Mouse (Mus musculus) liver, embryonic 16.5 days (tissue): ENCODE measurements around the gene Dcun1d4. TPM values are rescaled to one million over a fixed set of nuclear protein-coding genes. Genes with fewer than 3 reads are reported as not detected.

ENCODE experiments used
- ATAC-seq: fragments of 200-750 bp; cut with Nextera tagmentation; 2 replicates; pipeline ENCODE4 v1.8.0; 2017; ENCODE audit warnings: low read depth, mild to moderate bottlenecking, moderate number of reproducible peaks, moderate library complexity
- H3K27ac ChIP-seq: fragments of 300-500 bp; sonication (generic); 2 replicates; pipeline ENCODE4 v1.5.1; 2014; ENCODE audit warnings: mild to moderate bottlenecking, low read length
- H3K27me3 ChIP-seq: fragments of 300-500 bp; sonication (generic); 2 replicates; pipeline ENCODE4 v1.6.1; 2014; ENCODE audit warnings: low read depth, low read length, mixed read lengths; ENCODE audit not compliant: control insufficient read depth, insufficient read depth
- H3K36me3 ChIP-seq: fragments of 300-500 bp; sonication (generic); 2 replicates; pipeline ENCODE4 v1.6.1; 2014; ENCODE audit warnings: mild to moderate bottlenecking; ENCODE audit not compliant: control insufficient read depth, insufficient read depth
- H3K4me1 ChIP-seq: fragments of 300-500 bp; sonication (generic); 2 replicates; pipeline ENCODE4 v1.6.1; 2014; ENCODE audit warnings: low read depth, low read length, mixed read lengths; ENCODE audit not compliant: control insufficient read depth
- H3K4me2 ChIP-seq: fragments of 300-500 bp; sonication (generic); 2 replicates; pipeline ENCODE4 v1.6.1; 2014; ENCODE audit warnings: low read depth, low read length, mixed read lengths
- H3K4me3 ChIP-seq: fragments of 300-500 bp; sonication (generic); 2 replicates; pipeline ENCODE4 v1.5.1; 2014; ENCODE audit warnings: low read depth, mild to moderate bottlenecking, low read length
- H3K9ac ChIP-seq: fragments of 300-500 bp; sonication (generic); 2 replicates; pipeline ENCODE4 v1.6.1; 2014; ENCODE audit warnings: low read depth, low read length
- H3K9me3 ChIP-seq: fragments of 300-500 bp; sonication (generic); replicated peaks from 2 replicates; pipeline ENCODE4 v1.6.1; 2016; ENCODE audit warnings: low read length; ENCODE audit not compliant: control insufficient read depth
- WGBS: fragments of 180-500 bp; shearing (Covaris S2); extraction: QIAGEN DNeasy Blood & Tissue Kit; methylation state at CpG from one replicate; pipeline ENCODE4 v1.1.7; 2014; ENCODE audit not compliant: insufficient replicate concordance; 5-methylcytosine and 5-hydroxymethylcytosine counted together
- polyA plus RNA-seq: library from polyadenylated mRNA; unstranded; fragments of >200 nt; fragmentation: Nextera tagmentation; extraction: Ambion mirVana; gene quantifications from 2 replicates; pipeline ENCODE4 v1.2.1, GENCODE M21; 2015

Dcun1d4 gene
- polyA plus RNA-seq, 1 experiment from 2014 or later, result 2.5 TPM

DNA sequence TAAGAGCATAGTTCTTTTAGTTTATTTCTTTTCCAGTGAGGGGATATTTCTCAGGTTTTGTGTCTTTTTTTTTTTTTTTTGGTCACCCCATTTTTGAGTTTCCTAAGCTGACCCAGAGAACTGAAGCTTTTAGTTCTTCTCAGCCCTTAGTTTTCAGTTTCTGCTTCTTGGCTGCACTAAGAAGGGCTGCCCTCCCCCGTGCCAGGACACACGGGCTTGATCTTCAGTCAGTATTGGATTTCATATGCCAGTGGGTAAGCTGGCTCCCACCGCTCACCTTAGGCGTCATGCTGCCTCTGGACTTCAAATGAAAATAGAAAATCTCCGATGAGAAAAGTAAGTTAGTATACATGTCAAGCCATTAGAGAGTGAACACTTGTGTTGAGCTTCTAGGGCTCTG, 71.0 kb downstream of the Dcun1d4 start:
- 80% methylated on average over 5 of the region's 5 CpGs for WGBS
- Histone ChIP-seq H3K36me3 (no peaks in the 10 kb centered on the region), H3K9ac (no peak overlapping the region)

DNA sequence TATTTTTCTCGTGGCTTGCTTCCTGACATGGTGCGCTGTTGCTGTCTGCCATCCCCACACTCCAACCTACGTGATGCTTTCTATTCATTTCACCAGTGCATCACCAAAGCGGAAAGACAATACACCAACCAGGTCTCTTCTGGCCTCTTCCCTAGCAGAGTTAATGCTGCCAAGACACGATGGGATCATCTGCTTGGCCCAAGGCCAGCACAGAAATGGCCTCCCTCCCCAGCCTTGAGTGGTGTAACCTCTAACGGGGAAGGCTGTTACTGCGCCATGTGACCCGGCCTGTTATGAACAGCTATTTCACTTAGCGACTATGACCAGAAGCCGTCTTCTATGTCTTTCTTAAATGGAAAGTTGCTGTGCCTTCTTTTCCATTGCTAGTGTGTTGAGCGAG, 73.1 kb downstream of the Dcun1d4 start:
- Histone ChIP-seq H3K9ac (no peak overlapping the region), H3K27ac (no peak overlapping the region), H3K4me1 (no peaks in the 10 kb centered on the region), H3K9me3 (no peaks in the 10 kb centered on the region), H3K27me3 (no peaks in the 10 kb centered on the region), H3K36me3 (no peaks in the 10 kb centered on the region), H3K4me3 (no peak overlapping the region), H3K4me2 (no peak overlapping the region)
- 81% methylated on average over 11 of the region's 11 CpGs for WGBS
- ATAC-seq, result no peak

More for the DNA sequence above, 71.0 kb downstream of the Dcun1d4 start:
- no peaks in the 10 kb centered on the region for H3K27me3 ChIP-seq
- no peak overlapping the region for H3K4me3 ChIP-seq
- H3K4me1 ChIP-seq, result no peaks in the 10 kb centered on the region
- ATAC-seq, result no peak
- H3K27ac ChIP-seq, result no peak overlapping the region
- H3K9me3 ChIP-seq, result no peaks in the 10 kb centered on the region
- no peak overlapping the region for H3K4me2 ChIP-seq

DNA sequence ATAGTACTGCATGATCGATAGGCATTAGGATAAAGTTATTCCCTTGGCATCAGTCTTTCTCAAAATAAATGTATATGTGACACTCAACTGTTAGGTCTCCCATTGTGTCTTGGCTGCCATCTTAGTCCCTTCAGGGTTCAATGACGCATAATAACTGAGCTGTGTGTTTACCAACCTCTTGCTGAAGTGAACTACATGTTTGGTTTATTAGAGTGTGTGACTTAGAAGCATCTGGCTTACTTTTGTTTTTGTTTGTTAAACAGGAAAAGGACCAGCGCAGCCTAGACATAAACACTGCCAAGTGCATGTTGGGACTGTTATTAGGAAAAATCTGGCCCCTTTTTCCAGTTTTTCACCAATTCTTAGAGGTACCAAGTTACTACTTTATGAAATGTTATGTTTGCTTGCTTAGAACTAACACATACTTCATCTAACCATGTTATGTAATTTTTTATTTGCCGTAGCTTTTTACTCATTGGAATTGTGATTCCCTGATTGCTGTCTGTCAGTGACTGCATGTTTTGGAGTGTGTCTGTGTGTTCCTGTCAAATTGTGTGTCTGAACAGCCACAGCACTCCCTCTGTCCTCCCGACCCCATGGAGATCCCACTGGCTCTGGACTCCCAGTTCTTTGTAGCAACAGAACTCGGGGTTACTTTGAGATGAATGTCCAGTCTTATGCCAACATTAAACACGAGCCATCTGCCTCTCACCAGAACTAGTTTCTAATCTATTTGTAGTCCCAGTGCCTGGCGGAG, 74.5 kb downstream of the Dcun1d4 start:
- H3K9me3 ChIP-seq, result no peaks in the 10 kb centered on the region
- no peaks in the 10 kb centered on the region for H3K36me3 ChIP-seq
- H3K9ac ChIP-seq, result no peak overlapping the region
- ATAC-seq, result no peak
- no peak overlapping the region for H3K27ac ChIP-seq
- no peaks in the 10 kb centered on the region for H3K27me3 ChIP-seq
- H3K4me1 ChIP-seq, result no peaks in the 10 kb centered on the region
- H3K4me2 ChIP-seq, result no peak overlapping the region
- H3K4me3 ChIP-seq, result no peak overlapping the region
- 65% methylated on average over 8 of the region's 8 CpGs for WGBS

DNA sequence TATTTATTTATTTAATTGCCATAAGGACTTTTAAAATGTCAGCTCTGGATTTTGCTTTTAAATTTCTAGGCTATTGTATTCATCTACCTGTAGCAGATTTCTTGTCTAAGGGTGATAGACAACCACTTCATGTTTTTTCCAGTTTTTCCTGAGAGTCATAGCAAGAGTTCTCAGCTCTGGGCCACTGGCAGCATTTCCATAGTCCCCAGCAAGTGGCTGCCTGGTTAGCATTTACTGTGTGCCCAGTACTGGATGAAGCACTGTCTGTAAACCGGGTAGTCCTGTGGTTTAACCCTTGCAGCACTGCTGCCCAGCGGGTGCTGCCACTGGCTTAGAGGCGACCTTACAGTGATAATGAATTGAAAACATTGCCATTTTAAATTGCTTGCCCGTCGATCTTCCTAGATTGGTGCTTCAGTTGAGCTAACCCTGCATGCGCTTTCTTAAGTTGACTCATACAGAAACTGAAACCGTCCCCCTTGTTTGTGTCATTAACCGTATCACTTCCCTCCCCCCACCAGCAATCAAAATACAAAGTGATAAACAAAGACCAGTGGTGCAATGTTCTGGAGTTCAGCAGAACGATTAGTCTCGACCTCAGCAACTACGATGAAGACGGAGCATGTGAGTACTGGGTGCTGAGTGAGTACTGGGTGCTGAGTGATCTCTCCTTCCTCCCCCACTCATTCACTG, 76.1 kb downstream of the Dcun1d4 start:
- no peak for ATAC-seq
- Histone ChIP-seq H3K9me3 (no peaks in the 10 kb centered on the region), H3K27me3 (no peaks in the 10 kb centered on the region), H3K9ac (no peak overlapping the region), H3K4me2 (no peak overlapping the region), H3K27ac (no peak overlapping the region), H3K36me3 (no peaks in the 10 kb centered on the region), H3K4me3 (no peak overlapping the region), H3K4me1 (no peaks in the 10 kb centered on the region)
- 70% methylated on average over 12 of the region's 12 CpGs for WGBS

DNA sequence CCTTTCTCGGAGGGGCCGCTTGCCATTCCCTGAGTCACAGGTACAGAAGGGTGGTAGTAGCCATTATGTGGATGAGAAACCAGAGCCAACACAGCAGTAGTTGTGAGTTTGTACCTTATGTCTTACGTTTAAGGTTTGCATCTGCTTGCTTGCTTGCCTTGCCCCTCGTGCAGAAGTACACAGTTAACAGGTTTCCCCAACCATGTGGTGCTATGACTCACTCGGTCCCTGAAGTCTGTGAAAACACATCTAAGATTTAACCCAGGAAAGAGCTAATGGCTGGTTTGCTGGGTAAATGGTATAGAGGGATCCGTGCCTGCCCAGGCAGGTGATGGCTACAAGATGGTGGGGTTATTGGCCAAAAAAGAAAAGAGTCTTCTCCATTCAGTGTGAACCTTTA, 78.0 kb downstream of the Dcun1d4 start:
- Histone ChIP-seq H3K4me1 (no peaks in the 10 kb centered on the region), H3K4me2 (no peak overlapping the region), H3K27ac (no peak overlapping the region), H3K4me3 (no peak overlapping the region), H3K27me3 (no peaks in the 10 kb centered on the region), H3K9me3 (no peaks in the 10 kb centered on the region), H3K36me3 (no peaks in the 10 kb centered on the region), H3K9ac (no peak overlapping the region)
- WGBS, result 72% methylated on average over 6 of the region's 6 CpGs
- ATAC-seq, result no peak

DNA sequence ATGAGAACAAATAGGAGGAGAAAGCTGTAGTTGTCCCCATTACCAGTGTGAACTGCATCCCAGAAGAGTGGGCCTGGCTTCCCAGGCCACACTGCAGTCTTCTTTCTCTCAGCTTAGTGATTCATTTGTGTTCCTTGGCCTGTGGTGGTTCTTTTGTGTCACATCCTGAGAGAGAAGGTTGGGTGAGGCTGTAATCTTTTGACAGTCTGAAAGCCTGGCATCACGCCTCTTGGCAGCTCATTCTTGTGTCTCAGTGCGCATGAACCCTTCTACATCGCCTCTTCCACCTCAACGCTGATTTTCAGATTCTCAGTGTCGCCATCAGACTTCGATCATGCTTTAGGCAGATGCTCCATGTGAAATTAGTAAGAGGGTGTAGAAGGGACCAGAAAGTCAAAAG, 83.2 kb downstream of the Dcun1d4 start:
- WGBS, result 79% methylated on average over 6 of the region's 6 CpGs
- Histone ChIP-seq H3K4me1 (no peaks in the 10 kb centered on the region), H3K4me3 (no peak overlapping the region), H3K4me2 (no peak overlapping the region), H3K36me3 (no peaks in the 10 kb centered on the region), H3K9me3 (no peaks in the 10 kb centered on the region), H3K9ac (no peak overlapping the region), H3K27ac (no peak overlapping the region), H3K27me3 (no peaks in the 10 kb centered on the region)
- no peak for ATAC-seq

DNA sequence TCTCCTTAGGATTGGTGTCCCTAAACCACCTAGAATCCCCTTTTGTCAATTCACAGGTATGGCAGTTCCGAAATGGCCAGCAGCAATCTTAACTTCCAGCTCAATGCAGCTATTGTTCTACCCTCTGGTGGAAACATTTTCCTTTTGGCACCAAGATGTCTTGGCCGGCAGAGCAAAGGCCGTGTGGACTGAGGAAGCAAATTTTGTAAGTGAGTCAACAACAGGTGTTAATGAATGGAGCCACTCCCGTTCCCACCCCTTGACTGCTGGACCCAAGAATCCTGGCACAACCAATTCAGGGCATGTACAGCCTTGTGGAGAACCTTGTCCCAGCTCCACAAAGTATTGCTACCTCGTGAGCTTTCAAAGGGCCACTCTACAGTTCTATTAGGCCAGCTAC, 85.3 kb downstream of the Dcun1d4 start:
- ATAC-seq, result no peak
- no peaks in the 10 kb centered on the region for H3K36me3 ChIP-seq
- WGBS, result 57% methylated on average over 5 of the region's 5 CpGs

DNA sequence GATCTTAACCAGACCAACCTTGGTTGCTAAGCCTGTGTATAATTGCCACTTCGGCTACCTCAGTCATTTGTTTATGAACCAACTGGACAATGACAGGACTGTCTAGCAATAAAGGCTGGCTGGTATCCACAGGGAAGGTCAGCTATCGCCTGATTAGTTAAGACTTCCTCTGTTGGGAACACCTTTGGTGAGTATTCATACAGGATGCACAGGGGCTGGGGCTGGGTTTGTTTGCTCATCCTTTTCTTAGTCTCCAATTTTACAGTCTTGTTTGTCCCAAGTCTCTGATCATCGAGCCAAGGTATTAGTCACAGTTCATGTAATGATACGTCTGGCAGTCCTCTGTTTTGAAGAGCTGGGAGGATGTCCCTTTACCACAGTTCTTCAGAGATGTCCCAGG, 86.1 kb downstream of the Dcun1d4 start:
- no peak overlapping the region for H3K4me2 ChIP-seq
- WGBS, result 59% methylated on average over 4 of the region's 4 CpGs
- H3K9me3 ChIP-seq, result no peaks in the 10 kb centered on the region
- H3K36me3 ChIP-seq, result no peaks in the 10 kb centered on the region
- no peak overlapping the region for H3K27ac ChIP-seq
- no peaks in the 10 kb centered on the region for H3K4me1 ChIP-seq
- no peak overlapping the region for H3K4me3 ChIP-seq
- H3K27me3 ChIP-seq, result no peaks in the 10 kb centered on the region
- ATAC-seq, result no peak
- H3K9ac ChIP-seq, result no peak overlapping the region

More for the DNA sequence above, 85.3 kb downstream of the Dcun1d4 start:
- Histone ChIP-seq H3K9ac (no peak overlapping the region), H3K4me3 (no peak overlapping the region), H3K27me3 (no peaks in the 10 kb centered on the region), H3K9me3 (no peaks in the 10 kb centered on the region), H3K4me2 (no peak overlapping the region), H3K4me1 (no peaks in the 10 kb centered on the region), H3K27ac (no peak overlapping the region)

DNA sequence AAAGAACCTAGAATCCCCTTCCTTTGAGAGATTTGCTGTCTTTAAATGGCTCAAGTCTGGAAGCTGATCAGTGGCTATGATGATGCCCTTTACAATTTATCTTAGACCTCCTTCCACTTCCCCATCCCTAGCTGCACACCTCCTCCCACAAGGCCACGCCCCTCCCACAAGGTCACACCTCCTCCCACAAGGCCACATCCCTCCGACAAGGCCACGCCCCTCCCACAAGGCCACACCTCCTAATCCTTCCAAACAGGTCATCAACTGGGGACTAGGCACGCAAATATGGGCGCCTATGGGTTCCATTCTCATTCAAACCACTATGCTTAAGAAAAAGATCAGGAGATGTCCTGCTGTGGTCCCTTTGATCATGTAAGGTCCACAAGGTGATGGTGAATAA, 88.4 kb downstream of the Dcun1d4 start:
- no peaks in the 10 kb centered on the region for H3K27me3 ChIP-seq
- no peak overlapping the region for H3K4me2 ChIP-seq
- no peaks in the 10 kb centered on the region for H3K36me3 ChIP-seq
- H3K27ac ChIP-seq, result no peak overlapping the region
- no peaks in the 10 kb centered on the region for H3K9me3 ChIP-seq
- no peak overlapping the region for H3K4me3 ChIP-seq
- no peak overlapping the region for H3K9ac ChIP-seq
- no peak for ATAC-seq
- H3K4me1 ChIP-seq, result no peaks in the 10 kb centered on the region
- 60% methylated on average over 5 of the region's 5 CpGs for WGBS
